Mouse (Mus musculus) layer of hippocampus, adult 6 months (tissue): ENCODE data around the gene Gm6268. TPM values are rescaled to one million over a fixed set of nuclear protein-coding genes. Genes with fewer than 3 reads are reported as not detected.

Experiments used
- long read RNA-seq, 2 experiments: library from polyadenylated mRNA; unstranded; transcript quantifications; one replicate each; pipeline ENCODE4 v2.0.0; 2019 to 2020
- microRNA-seq: library from miRNA; unstranded; fragments of <30 nt; microRNA quantifications from one replicate; pipeline ENCODE4 v1.2.0, GENCODE M21; 2020
- polyA plus RNA-seq: library from polyadenylated mRNA; unstranded; fragments of <200 nt; fragmentation: Nextera tagmentation; gene quantifications from 2 replicates; pipeline ENCODE4 v1.2.3, GENCODE M21; 2021

Gm6268 gene
- not detected in 2 replicates for polyA plus RNA-seq
- long read RNA-seq, experiment 1 = 0 reads
- long read RNA-seq, experiment 2 = 0 reads

DNA sequence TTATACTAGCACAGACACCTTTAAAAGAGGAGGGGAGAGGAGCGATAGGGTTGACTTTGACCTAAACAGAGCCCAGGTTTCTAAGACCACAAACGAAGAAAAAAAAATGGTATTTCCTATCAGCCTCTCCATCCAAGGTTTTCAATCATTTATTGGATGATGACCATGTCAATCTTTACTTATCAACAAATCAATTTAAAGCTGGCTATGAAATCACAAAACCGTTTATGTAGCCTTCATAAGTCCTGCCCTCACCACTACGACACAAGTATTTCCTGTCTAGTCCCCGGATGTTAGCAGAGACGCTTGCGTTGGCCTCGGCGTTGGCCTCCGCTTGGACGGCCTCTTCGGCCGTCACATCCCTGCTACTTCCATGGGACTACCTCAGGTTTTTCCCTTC is at the start of gene Gm6268:
TSS of gene Gm6268 (plus strand) at position 301 of the 400 bp plus-strand sequence.

Small RNA genes lying within 50 kb of the gene (microRNA-seq; reads per million reads assigned to microRNA genes)
- not detected for gene Gm44485

Other genes with a start within 250 kb of the Gm6268 start
- gene Zcchc12, start 205.4 kb upstream of the Gm6268 start, polyA plus RNA-seq = 96.3 and 104 TPM in 2 replicates
- gene Lonrf3, start 72.9 kb upstream of the Gm6268 start, polyA plus RNA-seq = 0.89 and 1.4 TPM in 2 replicates
- 2.3 and 2.9 TPM in 2 replicates for gene Gm14569, start 90.5 kb downstream of the Gm6268 start, polyA plus RNA-seq
- gene Pgrmc1, start 196.9 kb downstream of the Gm6268 start, polyA plus RNA-seq = 451 and 467 TPM in 2 replicates
- gene Akap17b, start 244.1 kb downstream of the Gm6268 start, polyA plus RNA-seq = 3.4 and 3.7 TPM in 2 replicates